Mouse (Mus musculus): ENCODE results near the gene Krt77. TPM values are rescaled to one million over a fixed set of nuclear protein-coding genes. Genes with fewer than 3 reads are reported as not detected.
A peak's percentile ranks its signal among the peaks of the same experiment; 100 is the strongest.

Gene Krt77
- polyA plus RNA-seq, 1 experiment from 2014 or later: 0.13 TPM

DNA sequence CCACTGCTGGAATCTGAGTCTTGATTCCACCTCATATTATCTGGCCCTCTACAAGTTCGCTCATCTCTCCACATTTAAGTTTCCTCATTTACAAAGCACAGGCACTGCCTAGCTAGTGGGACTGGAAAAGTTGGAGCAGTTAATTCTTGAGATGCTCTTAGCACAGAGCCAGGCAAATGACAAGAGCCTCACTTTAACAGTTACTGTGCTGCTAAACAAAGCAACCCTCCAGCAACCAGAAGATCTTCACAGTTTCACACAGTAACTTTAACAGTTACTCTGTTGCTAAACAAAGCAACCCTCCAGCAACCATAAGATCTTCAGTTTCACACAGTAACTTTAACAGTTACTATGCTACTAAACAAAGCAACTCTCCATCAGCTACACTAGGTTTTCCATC, 4.9 kb upstream of the Krt77 start:
- Histone ChIP-seq H3K4me3 (ENCODE audit: low read depth, low read length) (no peak overlapping the region), H3K9ac (replicated peaks; ENCODE audit: low read depth, low read length) (no peak overlapping the region), H3K36me3 (ENCODE audit: control insufficient read depth, insufficient read depth, low read length) (no peaks in the 10 kb centered on the region), H3K4me1 (ENCODE audit: control insufficient read depth, insufficient read depth, low read length) (no peaks in the 10 kb centered on the region), H3K9me3 (ENCODE audit: control insufficient read depth, low read depth, low read length) (no peaks in the 10 kb centered on the region), H3K27me3 (ENCODE audit: control insufficient read depth, insufficient read depth, low read length) (no peaks in the 10 kb centered on the region), H3K4me2 (replicated peaks; ENCODE audit: low read depth, low read length) (no peak overlapping the region), H3K27ac (ENCODE audit: low read length) (no peak overlapping the region)
- 78% methylated on average over 1 of the region's 1 CpGs for WGBS
- no peak for ATAC-seq (ENCODE audit: insufficient number of reproducible peaks, insufficient read depth, low FRiP score, low read depth)

DNA sequence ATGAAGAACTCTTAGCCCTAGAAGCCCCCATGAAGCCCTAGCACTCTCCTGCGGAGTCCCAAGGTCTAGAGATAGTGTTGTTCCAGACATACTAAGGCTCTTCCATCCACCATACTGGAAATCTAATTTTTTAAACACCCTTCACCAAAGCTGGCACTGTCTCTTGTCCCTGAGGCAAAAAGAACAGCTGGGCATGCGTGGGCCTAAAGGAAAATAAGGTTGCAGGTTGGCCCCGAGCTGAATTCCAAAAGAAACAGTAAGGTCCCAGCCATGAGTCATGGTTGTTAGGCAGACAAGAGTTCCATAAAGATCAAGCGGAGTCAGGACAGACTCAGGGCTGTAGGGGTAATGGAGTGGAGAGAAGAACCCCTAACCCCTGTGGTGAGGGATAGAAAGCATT, 3.7 kb upstream of the Krt77 start:
- Histone ChIP-seq H3K9me3 (ENCODE audit: control insufficient read depth, low read depth, low read length) (no peaks in the 10 kb centered on the region), H3K27me3 (ENCODE audit: control insufficient read depth, insufficient read depth, low read length) (no peaks in the 10 kb centered on the region), H3K4me1 (ENCODE audit: control insufficient read depth, insufficient read depth, low read length) (no peaks in the 10 kb centered on the region), H3K36me3 (ENCODE audit: control insufficient read depth, insufficient read depth, low read length) (no peaks in the 10 kb centered on the region), H3K9ac (replicated peaks; ENCODE audit: low read depth, low read length) (no peak overlapping the region), H3K4me3 (ENCODE audit: low read depth, low read length) (no peak overlapping the region), H3K4me2 (replicated peaks; ENCODE audit: low read depth, low read length) (no peak overlapping the region), H3K27ac (ENCODE audit: low read length) (no peak overlapping the region)
- ATAC-seq (ENCODE audit: insufficient number of reproducible peaks, insufficient read depth, low FRiP score, low read depth): no peak
- 81% methylated on average over 4 of the region's 4 CpGs for WGBS

DNA sequence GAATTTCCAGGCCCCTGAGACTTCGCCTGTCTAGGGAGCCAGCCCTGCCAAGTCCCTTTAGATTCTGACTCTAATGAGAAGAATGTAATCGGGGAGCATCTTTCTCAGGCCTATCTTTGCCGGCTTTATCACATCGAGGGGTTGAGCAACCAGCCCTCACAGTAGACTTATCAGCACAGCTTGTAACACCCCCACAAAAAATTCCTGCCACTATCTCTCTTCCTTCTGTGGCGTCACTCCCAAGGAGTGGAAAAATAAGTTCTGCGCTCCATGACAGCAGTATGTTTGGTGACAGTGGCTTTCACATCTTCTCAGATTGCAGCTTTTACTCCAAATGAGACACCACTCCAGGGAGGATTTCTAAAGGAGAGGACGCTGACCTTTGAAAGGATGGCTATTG, 2.8 kb downstream of the Krt77 start:
- ATAC-seq (ENCODE audit: insufficient number of reproducible peaks, insufficient read depth, low FRiP score, low read depth): no peak
- Histone ChIP-seq H3K9ac (replicated peaks; ENCODE audit: low read depth, low read length) (no peak overlapping the region), H3K4me2 (replicated peaks; ENCODE audit: low read depth, low read length) (no peak overlapping the region), H3K4me1 (ENCODE audit: control insufficient read depth, insufficient read depth, low read length) (no peaks in the 10 kb centered on the region), H3K27ac (ENCODE audit: low read length) (no peak overlapping the region), H3K9me3 (ENCODE audit: control insufficient read depth, low read depth, low read length) (no peaks in the 10 kb centered on the region), H3K36me3 (ENCODE audit: control insufficient read depth, insufficient read depth, low read length) (no peaks in the 10 kb centered on the region), H3K27me3 (ENCODE audit: control insufficient read depth, insufficient read depth, low read length) (no peaks in the 10 kb centered on the region), H3K4me3 (ENCODE audit: low read depth, low read length) (no peak overlapping the region)
- 85% methylated on average over 7 of the region's 7 CpGs for WGBS

DNA sequence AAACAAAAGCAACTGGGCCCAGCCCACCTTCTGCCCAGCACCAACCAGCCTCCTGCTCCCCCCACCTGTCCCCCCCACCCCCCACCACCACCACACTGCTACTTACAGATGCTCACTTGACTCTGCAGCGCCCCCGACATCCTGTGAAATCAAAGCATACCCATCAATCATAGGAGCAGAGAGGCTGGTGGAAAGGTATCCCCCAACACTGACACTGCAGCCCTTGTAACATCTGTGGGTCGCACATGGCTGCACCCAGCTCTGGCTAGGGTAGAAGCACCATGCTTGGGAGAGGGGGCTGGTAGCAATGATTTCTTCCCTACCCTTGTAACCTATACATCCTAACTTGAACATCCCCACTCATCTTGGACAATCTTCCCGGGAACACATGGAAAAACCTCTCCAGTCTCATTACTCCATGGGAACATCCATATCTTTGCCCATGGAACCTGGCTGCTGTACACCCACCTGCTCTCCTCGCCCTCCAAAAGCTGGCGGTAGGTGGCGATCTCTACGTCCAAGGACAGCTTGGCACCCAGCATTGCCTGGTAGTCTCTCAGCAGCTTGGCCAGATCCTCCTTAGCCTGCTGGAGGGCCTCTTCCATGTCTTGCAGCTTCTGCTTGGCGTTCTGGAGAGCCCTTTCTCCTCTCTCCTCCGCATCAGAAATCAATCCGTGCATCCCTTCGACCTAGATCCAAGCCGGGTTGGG, 8.9 kb downstream of the Krt77 start:
- no peak for ATAC-seq (ENCODE audit: insufficient number of reproducible peaks, insufficient read depth, low FRiP score, low read depth)
- 0 out of 2 replicates have a peak, but pooled peaks cover 4% of the 10 kb centered on the region for H3K4me1 ChIP-seq (ENCODE audit: control insufficient read depth, insufficient read depth, low read length)

DNA sequence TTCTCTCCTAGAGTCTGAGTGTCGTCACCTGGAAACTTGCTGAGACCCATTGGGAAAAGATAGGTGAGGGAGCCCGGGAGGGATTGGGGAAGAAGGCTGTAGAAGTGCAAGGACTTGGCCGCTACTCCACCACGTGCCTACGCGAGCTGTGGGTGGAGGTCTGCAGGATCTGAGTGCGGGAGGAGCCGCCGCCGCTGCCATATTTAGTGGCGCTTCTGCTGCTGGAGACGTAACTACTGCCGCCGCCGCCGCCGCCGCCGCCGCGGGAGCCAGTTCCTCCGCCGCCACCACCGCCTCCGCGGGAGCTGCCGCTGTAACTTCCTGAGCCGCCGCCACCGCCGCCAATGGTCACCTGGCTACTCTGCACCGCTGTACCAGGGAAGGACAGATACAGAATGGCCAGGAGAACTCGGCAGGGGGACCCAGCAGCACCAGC, 9.8 kb downstream of the Krt77 start:
- peaks cover 3% of the 10 kb centered on the region; the same call in 1 of the 2 replicates for H3K27me3 ChIP-seq (ENCODE audit: control insufficient read depth, insufficient read depth, low read length)

More for the DNA sequence above, 8.9 kb downstream of the Krt77 start:
- H3K4me3 ChIP-seq (ENCODE audit: low read depth, low read length): peak overlapping the region; percentile 33; the same call in 1 of the 2 replicates
- peak overlapping the region; percentile 80 for H3K4me2 ChIP-seq (replicated peaks; ENCODE audit: low read depth, low read length)
- peaks cover 3% of the 10 kb centered on the region; the same call in 1 of the 2 replicates for H3K27me3 ChIP-seq (ENCODE audit: control insufficient read depth, insufficient read depth, low read length)
- no peaks in the 10 kb centered on the region for H3K36me3 ChIP-seq (ENCODE audit: control insufficient read depth, insufficient read depth, low read length)
- no peaks in the 10 kb centered on the region for H3K9me3 ChIP-seq (ENCODE audit: control insufficient read depth, low read depth, low read length)
- no peak overlapping the region for H3K9ac ChIP-seq (replicated peaks; ENCODE audit: low read depth, low read length)
- H3K27ac ChIP-seq (ENCODE audit: low read length): no peak overlapping the region
- WGBS: 56% methylated on average over 13 of the region's 13 CpGs

DNA sequence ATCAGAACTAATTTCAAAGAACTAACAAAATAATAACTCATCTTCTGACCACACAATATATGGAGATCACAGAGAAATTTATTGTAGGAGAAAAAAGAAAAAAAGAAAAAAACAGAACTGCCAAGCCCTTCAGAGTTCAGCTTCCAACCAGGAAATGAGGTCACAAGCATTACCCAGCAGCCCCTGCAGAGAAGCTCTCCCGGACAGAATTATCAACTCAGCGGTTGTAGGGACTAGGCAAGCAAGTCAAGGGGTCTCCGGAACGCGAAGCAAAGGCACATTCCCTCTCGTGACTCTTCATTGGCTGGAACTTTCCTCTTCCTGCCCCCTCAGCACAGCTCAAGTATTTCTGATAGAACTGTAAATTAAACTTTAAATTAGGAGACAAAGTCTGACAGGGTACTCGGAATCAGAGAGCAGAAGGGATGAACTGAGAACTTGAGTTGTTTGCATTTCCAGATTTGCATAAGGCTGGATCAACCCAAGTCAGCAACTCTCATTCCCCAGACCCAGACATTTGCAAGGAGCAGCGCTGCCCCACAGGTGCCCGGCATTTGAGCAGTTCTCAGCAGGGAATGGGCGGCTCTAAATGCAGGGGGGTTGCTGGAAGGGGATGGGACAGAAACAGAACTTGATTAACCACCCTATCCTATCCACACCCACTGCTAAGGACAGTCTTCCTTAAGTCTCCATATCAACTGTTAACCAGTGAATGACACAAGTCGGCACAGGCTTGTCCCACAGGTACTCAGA, 10.7 kb downstream of the Krt77 start:
- no peak overlapping the region for H3K27ac ChIP-seq (ENCODE audit: low read length)
- 10% methylated on average over 11 of the region's 11 CpGs for WGBS
- no peak for ATAC-seq (ENCODE audit: insufficient number of reproducible peaks, insufficient read depth, low FRiP score, low read depth)
- H3K4me3 ChIP-seq (ENCODE audit: low read depth, low read length): no peak overlapping the region
- H3K9ac ChIP-seq (replicated peaks; ENCODE audit: low read depth, low read length): no peak overlapping the region
- H3K36me3 ChIP-seq (ENCODE audit: control insufficient read depth, insufficient read depth, low read length): no peaks in the 10 kb centered on the region
- peaks cover 3% of the 10 kb centered on the region; the same call in 1 of the 2 replicates for H3K27me3 ChIP-seq (ENCODE audit: control insufficient read depth, insufficient read depth, low read length)
- H3K9me3 ChIP-seq (ENCODE audit: control insufficient read depth, low read depth, low read length): no peaks in the 10 kb centered on the region
- 0 out of 2 replicates have a peak, but pooled peaks cover 4% of the 10 kb centered on the region for H3K4me1 ChIP-seq (ENCODE audit: control insufficient read depth, insufficient read depth, low read length)
- peak overlapping the region; percentile 80; the same call in 1 of the 2 replicates for H3K4me2 ChIP-seq (replicated peaks; ENCODE audit: low read depth, low read length)

More for the DNA sequence above, 9.8 kb downstream of the Krt77 start:
- 0 out of 2 replicates have a peak, but pooled peaks cover 4% of the 10 kb centered on the region for H3K4me1 ChIP-seq (ENCODE audit: control insufficient read depth, insufficient read depth, low read length)
- H3K4me2 ChIP-seq (replicated peaks; ENCODE audit: low read depth, low read length): peak overlapping the region; percentile 80
- H3K9me3 ChIP-seq (ENCODE audit: control insufficient read depth, low read depth, low read length): no peaks in the 10 kb centered on the region
- under 1% methylated on average over 33 of the region's 33 CpGs for WGBS
- no peak overlapping the region for H3K27ac ChIP-seq (ENCODE audit: low read length)
- peak overlapping the region; percentile 33 for H3K4me3 ChIP-seq (ENCODE audit: low read depth, low read length)
- H3K36me3 ChIP-seq (ENCODE audit: control insufficient read depth, insufficient read depth, low read length): no peaks in the 10 kb centered on the region
- ATAC-seq (ENCODE audit: insufficient number of reproducible peaks, insufficient read depth, low FRiP score, low read depth): no peak
- H3K9ac ChIP-seq (replicated peaks; ENCODE audit: low read depth, low read length): peak overlapping the region; percentile 36; the same call in 1 of the 2 replicates

DNA sequence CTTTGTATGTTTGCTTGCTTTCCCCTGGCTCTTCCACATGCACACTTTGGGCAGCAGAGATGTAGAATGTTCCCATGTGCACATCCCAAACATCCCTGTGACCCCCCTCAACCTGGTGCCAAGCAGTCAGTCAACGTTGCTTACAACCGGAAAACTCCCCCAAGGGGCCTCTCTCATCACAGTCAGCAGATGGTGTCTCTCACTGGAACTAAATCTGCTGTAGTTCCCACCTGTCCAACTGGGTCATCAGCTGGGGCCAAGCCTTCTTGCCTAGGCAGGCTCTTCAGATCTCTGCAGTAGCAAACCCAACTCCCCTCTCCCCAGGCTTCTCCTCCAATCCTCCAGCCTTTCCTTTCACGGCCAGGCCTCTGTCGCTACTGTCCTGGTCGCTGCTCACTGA, 12.8 kb downstream of the Krt77 start:
- WGBS: 41% methylated on average over 5 of the region's 5 CpGs
- Histone ChIP-seq H3K4me3 (ENCODE audit: low read depth, low read length) (no peak overlapping the region), H3K27ac (ENCODE audit: low read length) (no peak overlapping the region), H3K9ac (replicated peaks; ENCODE audit: low read depth, low read length) (no peak overlapping the region), H3K36me3 (ENCODE audit: control insufficient read depth, insufficient read depth, low read length) (no peaks in the 10 kb centered on the region), H3K4me2 (replicated peaks; ENCODE audit: low read depth, low read length) (no peak overlapping the region), H3K27me3 (ENCODE audit: control insufficient read depth, insufficient read depth, low read length) (peaks cover 3% of the 10 kb centered on the region; the same call in 1 of the 2 replicates), H3K9me3 (ENCODE audit: control insufficient read depth, low read depth, low read length) (no peaks in the 10 kb centered on the region), H3K4me1 (ENCODE audit: control insufficient read depth, insufficient read depth, low read length) (0 out of 2 replicates have a peak, but pooled peaks cover 4% of the 10 kb centered on the region)
- ATAC-seq (ENCODE audit: insufficient number of reproducible peaks, insufficient read depth, low FRiP score, low read depth): no peak

DNA sequence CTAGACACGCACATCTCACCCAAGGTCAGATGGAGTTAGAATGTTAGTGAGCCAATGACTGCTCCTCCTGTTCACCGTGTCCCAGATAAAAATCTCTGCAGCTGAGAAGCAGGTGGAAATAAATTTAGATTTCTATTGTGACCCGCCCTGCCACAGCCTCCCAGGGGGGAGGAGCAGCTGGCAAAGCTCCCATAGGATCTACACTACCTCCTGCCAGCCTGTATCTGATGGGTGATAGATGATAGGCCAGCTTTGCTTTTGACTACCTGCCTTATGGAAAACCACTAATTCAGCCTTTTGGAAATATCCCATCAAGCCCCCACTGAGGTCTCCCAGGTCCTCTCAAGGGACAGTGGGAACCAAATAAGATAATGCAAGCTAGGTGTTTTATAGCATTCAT, 13.8 kb downstream of the Krt77 start:
- Histone ChIP-seq H3K4me2 (replicated peaks; ENCODE audit: low read depth, low read length) (no peak overlapping the region), H3K9ac (replicated peaks; ENCODE audit: low read depth, low read length) (no peak overlapping the region), H3K27me3 (ENCODE audit: control insufficient read depth, insufficient read depth, low read length) (peaks cover 3% of the 10 kb centered on the region; the same call in 1 of the 2 replicates), H3K4me1 (ENCODE audit: control insufficient read depth, insufficient read depth, low read length) (0 out of 2 replicates have a peak, but pooled peaks cover 4% of the 10 kb centered on the region), H3K36me3 (ENCODE audit: control insufficient read depth, insufficient read depth, low read length) (no peaks in the 10 kb centered on the region), H3K4me3 (ENCODE audit: low read depth, low read length) (no peak overlapping the region), H3K9me3 (ENCODE audit: control insufficient read depth, low read depth, low read length) (no peaks in the 10 kb centered on the region), H3K27ac (ENCODE audit: low read length) (no peak overlapping the region)
- 67% methylated on average over 3 of the region's 3 CpGs for WGBS
- no peak for ATAC-seq (ENCODE audit: insufficient number of reproducible peaks, insufficient read depth, low FRiP score, low read depth)

All from stomach, embryonic 14.5 days (tissue).